In the genomic region with DNA sequence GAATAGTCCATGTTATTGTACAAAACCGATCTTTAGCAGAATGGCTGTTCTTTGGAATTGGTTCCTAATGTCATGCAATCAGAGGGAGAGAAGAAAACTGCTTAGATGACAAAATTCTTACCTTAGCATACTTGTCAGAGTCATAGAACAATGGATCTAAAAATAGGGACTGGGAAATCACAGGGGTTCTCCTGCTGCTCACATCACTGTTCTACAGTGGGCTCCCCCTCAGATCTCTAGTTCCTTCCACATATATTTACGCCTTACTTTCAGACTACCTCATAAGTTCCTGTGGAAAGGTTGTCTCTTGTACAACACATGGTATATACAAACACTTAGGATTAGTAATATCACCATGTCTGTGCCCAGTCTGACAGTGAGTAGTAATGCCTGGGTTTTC, we compare ENCODE assay signal across 17 mouse cellular contexts.
"Had no signal": no experiment of that assay in that cellular context is flagged by ENCODE, and none has a peak within 500 bp of the region (broad histone marks: within the 10 kb centered on the region; RNA-seq: fewer than 3 reads in every experiment).

No protein-coding gene starts in this region.

- H3K27me3 ChIP-seq: neural tube, embryonic 12.5 days; neural tube, embryonic 13.5 days; neural tube, embryonic 15.5 days; stomach, embryonic 15.5 days had no signal

- H3K4me1 ChIP-seq: neural tube, embryonic 12.5 days; neural tube, embryonic 13.5 days; neural tube, embryonic 15.5 days; stomach, embryonic 15.5 days had no signal

- H3K36me3 ChIP-seq: neural tube, embryonic 12.5 days; neural tube, embryonic 13.5 days; neural tube, embryonic 15.5 days; stomach, embryonic 15.5 days had no signal

- H3K4me2 ChIP-seq: neural tube, embryonic 12.5 days; neural tube, embryonic 13.5 days; neural tube, embryonic 15.5 days; stomach, embryonic 15.5 days had no signal

- DNase-seq: retina, postnatal 1 day; right cerebral cortex, adult 18-20 months; right cerebral cortex, postnatal 14 days; right cerebral cortex, postnatal 25 days; right cerebral cortex, postnatal 4 days; spleen, adult 18-20 months; thymus, adult 18-20 months; thymus, adult 2 months; thymus, postnatal 14 days; thymus, postnatal 25 days; thymus, postnatal 36 days; thymus, postnatal 4 days had no signal

- H3K9me3 ChIP-seq: neural tube, embryonic 12.5 days; neural tube, embryonic 13.5 days; neural tube, embryonic 15.5 days; stomach, embryonic 15.5 days had no signal

- H3K4me3 ChIP-seq: neural tube, embryonic 12.5 days; neural tube, embryonic 13.5 days; neural tube, embryonic 15.5 days; stomach, embryonic 15.5 days had no signal

- H3K27ac ChIP-seq: neural tube, embryonic 12.5 days; neural tube, embryonic 13.5 days; neural tube, embryonic 15.5 days; stomach, embryonic 15.5 days; stomach, postnatal 0 days had no signal

- H3K9ac ChIP-seq: neural tube, embryonic 12.5 days; neural tube, embryonic 13.5 days; neural tube, embryonic 15.5 days; stomach, embryonic 15.5 days had no signal
